Mouse (Mus musculus) embryonic facial prominence, embryonic 11.5 days (tissue): ENCODE measurements around the gene Dennd1c. TPM values are rescaled to one million over a fixed set of nuclear protein-coding genes. Genes with fewer than 3 reads are reported as not detected.

ENCODE experiments used
- ATAC-seq: fragments of 200-750 bp; cut with Nextera tagmentation; replicated peaks from 2 replicates; pipeline ENCODE4 v1.8.0; 2017; ENCODE audit warnings: low read depth; ENCODE audit not compliant: insufficient number of reproducible peaks, low FRiP score, low TSS enrichment
- DNase-seq: peaks from one replicate; pipeline ENCODE4 v3.0.0-alpha.2; 2015; ENCODE audit warnings: low spot score
- H3K27ac ChIP-seq: fragments of 300-500 bp; sonication (generic); replicated peaks from 2 replicates; pipeline ENCODE4 v1.5.1; 2014; ENCODE audit warnings: mild to moderate bottlenecking, low read depth, low read length, control low read depth
- H3K27me3 ChIP-seq: fragments of 300-500 bp; sonication (generic); 2 replicates; pipeline ENCODE4 v1.6.1; 2014; ENCODE audit warnings: mild to moderate bottlenecking, low read length, moderate library complexity, mixed read lengths; ENCODE audit not compliant: control insufficient read depth, insufficient read depth
- H3K36me3 ChIP-seq: fragments of 300-500 bp; sonication (generic); replicated peaks from 2 replicates; pipeline ENCODE4 v1.6.1; 2014; ENCODE audit warnings: low read depth, mild to moderate bottlenecking, low read length, moderate library complexity, mixed read lengths; ENCODE audit not compliant: control insufficient read depth, insufficient read depth
- H3K4me1 ChIP-seq: fragments of 300-500 bp; sonication (generic); 2 replicates; pipeline ENCODE4 v1.6.1; 2014; ENCODE audit warnings: low read length, mixed read lengths; ENCODE audit not compliant: control insufficient read depth, insufficient read depth
- H3K4me2 ChIP-seq: fragments of 300-500 bp; sonication (generic); 2 replicates; pipeline ENCODE4 v1.6.1; 2014; ENCODE audit warnings: low read depth, mild to moderate bottlenecking, control low read depth, low read length, moderate library complexity
- H3K4me3 ChIP-seq: fragments of 300-500 bp; sonication (generic); 2 replicates; pipeline ENCODE4 v1.5.1; 2014; ENCODE audit warnings: low read depth, low read length, control low read depth
- H3K9ac ChIP-seq: fragments of 300-500 bp; sonication (generic); replicated peaks from 2 replicates; pipeline ENCODE4 v1.6.1; 2014; ENCODE audit warnings: mild to moderate bottlenecking, control low read depth, low read length
- H3K9me3 ChIP-seq: fragments of 300-500 bp; sonication (generic); replicated peaks from 2 replicates; pipeline ENCODE4 v1.6.1; 2016; ENCODE audit warnings: mild to moderate bottlenecking, low read length, inconsistent platforms, mixed read lengths; ENCODE audit not compliant: control insufficient read depth
- WGBS: fragments of 180-500 bp; shearing (Covaris S2); extraction: QIAGEN DNeasy Blood & Tissue Kit; methylation state at CpG from one replicate; pipeline ENCODE4 v1.1.7; 2014; 5-methylcytosine and 5-hydroxymethylcytosine counted together
- polyA plus RNA-seq: library from polyadenylated mRNA; unstranded; fragments of >200 nt; fragmentation: Nextera tagmentation; extraction: Ambion mirVana; gene quantifications from 2 replicates; pipeline ENCODE4 v1.2.1, GENCODE M21; 2014

Gene Dennd1c
- polyA plus RNA-seq, 1 experiment from 2014 or later = 1.6 TPM

DNA sequence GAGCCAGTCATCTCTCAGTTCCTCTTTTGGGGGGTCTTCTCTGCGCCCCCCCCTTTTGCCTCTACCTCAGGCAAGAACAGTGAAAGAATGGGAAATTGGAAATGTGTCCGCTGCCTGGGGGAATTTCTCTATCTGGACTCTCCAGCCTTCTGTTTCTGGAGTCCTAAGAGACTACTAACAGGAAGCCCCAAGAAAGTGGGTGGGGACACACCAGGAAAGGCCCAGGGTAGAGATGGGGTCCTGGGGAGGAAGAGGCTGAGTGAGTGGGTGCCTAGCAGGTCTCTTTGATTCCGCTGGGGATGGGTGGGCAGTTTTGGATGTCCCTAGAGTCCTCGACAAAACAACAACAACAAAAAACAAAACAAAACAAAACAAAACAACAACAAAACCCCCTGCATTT, 26.2 kb upstream of the Dennd1c start:
- Histone ChIP-seq H3K27me3 (no peaks in the 10 kb centered on the region), H3K9ac (no peak overlapping the region), H3K4me3 (peak overlapping the region; percentile 62; the same call in 1 of the 2 replicates), H3K27ac (no peak overlapping the region), H3K4me1 (no peaks in the 10 kb centered on the region), H3K9me3 (no peaks in the 10 kb centered on the region), H3K36me3 (no peaks in the 10 kb centered on the region), H3K4me2 (peak overlapping the region; percentile 86)
- 41% methylated on average over 4 of the region's 4 CpGs for WGBS
- DNase-seq = no peak
- no peak; the same call in 1 of the 2 replicates for ATAC-seq

DNA sequence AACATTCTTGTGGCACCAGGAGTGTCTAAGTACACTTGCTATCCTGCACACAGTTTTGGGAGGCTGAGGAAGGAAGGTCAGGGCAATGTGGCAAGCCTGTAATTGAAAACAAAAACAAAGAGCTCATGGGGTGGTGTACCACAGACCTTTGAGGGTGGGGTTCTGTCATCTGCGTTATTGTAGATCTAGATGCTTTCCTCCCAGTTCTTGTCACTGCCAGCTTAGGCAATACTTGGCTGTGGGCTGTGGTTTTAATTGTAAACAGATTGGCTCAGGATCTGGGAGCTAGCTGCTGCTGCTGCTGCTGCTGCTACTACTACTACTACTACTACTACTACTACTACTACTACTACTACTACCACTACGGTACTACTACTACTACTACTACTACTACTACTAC, 24.0 kb upstream of the Dennd1c start:
- DNase-seq = no peak
- Histone ChIP-seq H3K27me3 (no peaks in the 10 kb centered on the region), H3K4me3 (no peak overlapping the region), H3K36me3 (no peaks in the 10 kb centered on the region), H3K4me2 (no peak overlapping the region), H3K27ac (no peak overlapping the region), H3K9me3 (no peaks in the 10 kb centered on the region), H3K9ac (no peak overlapping the region), H3K4me1 (no peaks in the 10 kb centered on the region)
- 66% methylated on average over 2 of the region's 2 CpGs for WGBS
- no peak for ATAC-seq

DNA sequence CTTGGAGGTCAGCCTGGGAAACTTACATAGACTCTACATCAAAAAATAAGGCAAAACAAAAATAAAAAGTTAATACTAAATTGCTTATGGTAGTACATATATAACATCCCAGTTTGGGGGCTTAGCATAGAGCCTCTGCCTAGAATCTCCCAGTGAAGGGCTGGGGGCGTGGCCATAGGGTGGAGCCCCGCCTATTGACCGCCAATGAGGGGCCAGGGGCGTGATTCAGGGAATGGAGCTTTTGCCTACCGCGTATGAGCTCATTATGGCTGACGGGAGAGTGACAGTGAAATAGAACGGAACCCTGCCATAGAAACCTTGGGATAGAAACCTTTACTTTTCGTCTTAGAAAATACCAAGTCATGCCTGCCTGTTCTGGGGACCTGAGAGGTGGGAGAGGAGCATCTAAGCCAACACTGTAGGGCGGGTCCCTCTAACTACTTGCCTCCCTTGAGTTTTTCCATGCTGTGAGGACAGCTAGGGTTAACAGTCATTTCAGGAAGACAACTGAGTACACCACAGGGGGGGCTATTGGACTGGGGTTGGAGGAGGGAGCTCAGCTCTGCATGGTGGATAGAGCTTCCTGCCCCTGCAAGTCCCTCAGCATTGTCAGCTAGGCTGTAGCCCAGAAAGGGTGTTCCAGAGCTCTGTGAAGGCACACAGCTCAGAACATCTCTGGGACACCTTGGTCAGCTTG, 21.5 kb upstream of the Dennd1c start:
- no peak overlapping the region for H3K4me2 ChIP-seq
- H3K9me3 ChIP-seq = no peaks in the 10 kb centered on the region
- no peaks in the 10 kb centered on the region for H3K4me1 ChIP-seq
- WGBS = 4% methylated on average over 10 of the region's 10 CpGs
- no peak for ATAC-seq
- H3K27me3 ChIP-seq = no peaks in the 10 kb centered on the region
- peak; percentile 44 for DNase-seq
- H3K4me3 ChIP-seq = no peak overlapping the region
- no peaks in the 10 kb centered on the region for H3K36me3 ChIP-seq
- no peak overlapping the region for H3K9ac ChIP-seq
- no peak overlapping the region for H3K27ac ChIP-seq

DNA sequence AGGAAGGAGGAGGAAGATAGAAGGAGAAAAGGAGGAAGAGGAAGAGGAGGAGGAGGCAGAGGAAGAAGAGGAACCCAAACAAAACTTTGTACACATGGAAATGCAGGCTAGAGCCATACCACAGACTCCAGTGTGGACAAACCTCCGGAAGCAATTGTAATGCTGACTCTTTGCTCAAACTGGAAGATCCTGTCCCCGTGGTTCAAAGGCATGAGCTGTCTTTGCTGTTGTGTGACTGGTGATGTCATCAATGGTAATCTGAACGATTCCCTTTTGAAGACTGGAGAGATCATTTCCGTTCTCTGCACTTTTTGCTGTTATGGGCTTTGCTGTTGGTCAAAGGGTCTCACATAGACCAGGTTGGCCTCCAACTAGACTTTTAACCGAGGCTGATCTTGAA, 20.0 kb upstream of the Dennd1c start:
- Histone ChIP-seq H3K27ac (no peak overlapping the region), H3K27me3 (no peaks in the 10 kb centered on the region), H3K9me3 (no peaks in the 10 kb centered on the region), H3K4me2 (no peak overlapping the region), H3K9ac (no peak overlapping the region), H3K4me3 (no peak overlapping the region), H3K36me3 (no peaks in the 10 kb centered on the region), H3K4me1 (no peaks in the 10 kb centered on the region)
- 81% methylated on average over 5 of the region's 5 CpGs for WGBS
- DNase-seq = no peak
- no peak for ATAC-seq

DNA sequence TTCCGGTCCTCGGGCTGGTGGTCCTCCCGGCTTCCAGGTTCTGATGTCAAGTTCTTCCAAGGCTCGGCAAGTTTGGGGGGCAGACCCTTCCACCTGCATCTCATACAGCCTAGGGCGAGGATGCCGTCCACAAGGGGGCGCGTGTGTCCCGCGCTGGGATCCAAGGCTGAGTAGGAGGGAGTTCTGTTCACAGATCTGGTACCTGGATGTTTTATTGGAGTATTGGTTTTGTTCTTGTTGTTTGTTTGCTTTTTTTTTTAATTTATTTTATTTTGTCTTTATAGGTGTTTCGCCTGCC, 18.3 kb upstream of the Dennd1c start:
- DNase-seq = peak; percentile 81
- ATAC-seq = peak; percentile 83
- peak overlapping the region; percentile 17; the same call in 1 of the 2 replicates for H3K4me2 ChIP-seq
- no peaks in the 10 kb centered on the region for H3K4me1 ChIP-seq
- H3K27me3 ChIP-seq = no peaks in the 10 kb centered on the region
- under 1% methylated on average over 11 of the region's 11 CpGs for WGBS
- H3K27ac ChIP-seq = no peak overlapping the region
- H3K9me3 ChIP-seq = no peaks in the 10 kb centered on the region
- no peak overlapping the region for H3K9ac ChIP-seq
- H3K4me3 ChIP-seq = no peak overlapping the region
- no peaks in the 10 kb centered on the region for H3K36me3 ChIP-seq

DNA sequence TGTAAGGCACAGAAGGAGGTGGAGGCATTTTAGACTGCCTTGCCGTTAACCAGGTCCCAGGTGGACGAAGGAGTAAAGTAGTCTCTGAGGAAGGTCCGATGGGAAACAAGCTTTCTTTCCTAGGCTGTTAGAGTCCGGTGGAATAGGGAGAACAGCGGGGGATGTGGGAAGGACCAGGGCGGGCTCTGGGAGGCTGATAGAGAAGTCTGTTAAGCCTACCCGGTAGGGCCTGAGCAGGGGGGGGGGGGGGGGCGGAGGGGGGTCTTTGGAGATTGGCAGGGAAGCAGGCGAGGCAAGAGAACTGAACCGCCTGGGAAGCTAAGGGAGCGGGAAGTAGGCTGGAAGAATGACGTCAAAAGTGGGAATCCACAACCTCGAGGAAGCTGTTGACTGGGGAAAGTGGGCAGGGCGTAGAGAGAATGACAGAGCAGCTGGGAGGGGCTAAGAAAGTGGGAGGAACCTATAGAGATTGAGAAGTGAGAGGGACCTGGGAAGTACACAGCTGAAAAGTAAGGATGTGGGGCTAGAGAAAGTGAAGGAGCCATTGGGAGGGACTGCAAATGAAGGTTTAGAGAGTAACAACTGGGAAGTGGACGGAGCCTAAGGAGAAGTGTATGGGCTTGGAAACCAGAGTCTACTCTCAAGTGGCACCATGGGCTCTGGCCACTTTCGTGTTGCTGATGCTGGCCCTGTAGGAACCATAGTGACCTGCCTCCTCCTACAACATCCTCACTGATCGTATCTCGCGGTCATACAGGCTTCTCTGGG, 17.7 kb upstream of the Dennd1c start:
- no peaks in the 10 kb centered on the region for H3K36me3 ChIP-seq
- DNase-seq (peak; percentile 56), ATAC-seq (peak; percentile 63)
- H3K4me3 ChIP-seq = no peak overlapping the region
- no peak overlapping the region for H3K27ac ChIP-seq
- H3K4me2 ChIP-seq = peak overlapping the region; percentile 29
- no peaks in the 10 kb centered on the region for H3K4me1 ChIP-seq
- 2% methylated on average over 18 of the region's 19 CpGs for whole genome bisulfite sequencing
- H3K9me3 ChIP-seq = no peaks in the 10 kb centered on the region
- H3K9ac ChIP-seq = no peak overlapping the region
- H3K27me3 ChIP-seq = no peaks in the 10 kb centered on the region

DNA sequence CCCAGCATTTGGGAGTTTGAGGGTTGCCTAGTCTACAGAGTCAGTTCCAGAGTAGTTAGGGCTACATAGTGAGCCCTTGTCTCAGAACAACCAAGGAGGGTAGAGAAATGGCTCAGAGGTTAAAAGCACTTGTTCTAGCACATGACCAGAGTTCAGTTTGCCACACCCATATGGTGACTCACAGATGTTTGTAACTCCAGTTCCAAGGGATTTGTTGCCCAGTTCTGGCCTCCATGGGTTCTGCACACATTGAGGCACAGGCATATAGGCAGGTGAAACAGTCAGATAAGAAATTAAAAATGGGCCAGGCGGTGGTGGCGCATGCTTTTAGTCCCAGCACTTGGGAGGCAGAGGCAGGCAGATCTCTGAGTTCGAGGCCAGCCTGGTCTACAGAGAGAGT, 15.9 kb upstream of the Dennd1c start:
- Histone ChIP-seq H3K36me3 (no peaks in the 10 kb centered on the region), H3K27me3 (no peaks in the 10 kb centered on the region), H3K4me2 (no peak overlapping the region), H3K9me3 (no peaks in the 10 kb centered on the region), H3K27ac (no peak overlapping the region), H3K9ac (no peak overlapping the region), H3K4me3 (no peak overlapping the region), H3K4me1 (no peaks in the 10 kb centered on the region)
- ATAC-seq = no peak
- no peak for DNase-seq
- WGBS = 96% methylated on average over 3 of the region's 3 CpGs

DNA sequence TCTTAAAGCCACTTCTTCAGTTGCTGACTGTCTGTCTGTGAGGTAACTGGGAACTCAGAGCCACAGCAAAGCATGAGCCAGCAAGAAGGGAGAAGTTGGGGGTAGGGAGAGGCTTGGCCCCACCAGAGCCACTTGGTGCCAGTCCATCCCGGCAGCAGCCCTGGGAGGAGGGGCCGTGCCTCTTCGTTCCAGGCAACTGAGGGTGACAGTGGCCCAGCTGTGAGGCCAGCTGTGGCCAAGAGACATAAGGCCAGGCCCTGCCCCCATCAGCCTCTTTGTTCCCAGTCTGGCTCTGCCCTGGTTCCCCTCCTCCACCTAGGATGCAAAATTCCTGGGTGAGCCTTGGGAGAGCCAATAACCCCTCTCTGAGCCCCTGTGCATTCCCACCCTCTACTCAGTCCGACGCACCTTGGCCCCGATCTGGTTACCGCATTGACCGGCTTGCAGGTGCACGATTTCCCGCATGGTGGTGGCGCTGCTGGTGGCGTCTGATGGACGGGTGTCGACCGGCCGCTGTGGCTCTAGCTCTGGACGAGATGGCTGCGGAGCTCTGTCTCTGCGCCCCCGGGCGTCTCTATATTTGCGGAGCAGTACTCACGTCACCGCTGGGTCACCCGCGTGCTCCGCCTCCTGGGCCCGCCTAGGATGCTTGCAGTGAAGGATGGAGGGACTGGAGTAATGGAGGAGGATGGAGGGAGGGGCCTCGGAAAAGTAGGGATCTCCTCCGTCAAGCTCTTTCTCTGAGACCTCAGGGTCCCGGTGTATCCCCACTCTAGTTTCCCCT, 8.9 kb upstream of the Dennd1c start, which contains the start of gene Tubb4a:
Gene Tubb4a (minus strand): TSS at position 734 of the 784 bp plus-strand sequence.
- Histone ChIP-seq H3K4me1 (no peaks in the 10 kb centered on the region), H3K9ac (peak within 1 kb of the TSS; percentile 54), H3K4me3 (peak within 1 kb of the TSS; percentile 36), H3K36me3 (no peaks in the 10 kb centered on the region), H3K4me2 (peak within 1 kb of the TSS; percentile 39), H3K27me3 (peaks cover 7% of the 10 kb centered on the region; the same call in 1 of the 2 replicates), H3K27ac (no peak within 1 kb of the TSS), H3K9me3 (no peaks in the 10 kb centered on the region)
- DNase-seq (peak; percentile 65), ATAC-seq (peak; percentile 74)
- under 1% methylated on average over 31 of the region's 31 CpGs for WGBS
